Mouse (Mus musculus) embryonic facial prominence, embryonic 10.5 days (tissue): ENCODE measurements around the gene Gsdmc3. TPM values are rescaled to one million over a fixed set of nuclear protein-coding genes. Genes with fewer than 3 reads are reported as not detected.
A peak's percentile ranks its signal among the peaks of the same experiment; 100 is the strongest.
"Not testable (repeated sequence)": the region's sequence is repeated elsewhere in the genome, so short reads cannot be mapped to it uniquely, and the experiment has no call there.

Experiments
- DNase-seq: peaks from one replicate; pipeline ENCODE4 v3.0.0-alpha.2; 2017; ENCODE audit warnings: low spot score
- H3K27ac ChIP-seq: fragments of 300-500 bp; sonication (generic); replicated peaks from 2 replicates; pipeline ENCODE4 v1.5.1; 2016; ENCODE audit warnings: mild to moderate bottlenecking
- H3K27me3 ChIP-seq: fragments of 300-500 bp; sonication (generic); replicated peaks from 2 replicates; pipeline ENCODE4 v1.6.1; 2016; ENCODE audit warnings: low read depth, mild to moderate bottlenecking; ENCODE audit not compliant: poor library complexity, severe bottlenecking
- H3K36me3 ChIP-seq: fragments of 300-500 bp; sonication (generic); replicated peaks from 2 replicates; pipeline ENCODE4 v1.6.1; 2016; ENCODE audit warnings: mild to moderate bottlenecking, moderate library complexity
- H3K4me1 ChIP-seq: fragments of 300-500 bp; sonication (generic); 2 replicates; pipeline ENCODE4 v1.6.1; 2016
- H3K4me3 ChIP-seq: fragments of 300-500 bp; sonication (generic); 2 replicates; pipeline ENCODE4 v1.5.1; 2016; ENCODE audit warnings: mild to moderate bottlenecking, moderate library complexity
- H3K9me3 ChIP-seq: fragments of 300-500 bp; sonication (generic); 2 replicates; pipeline ENCODE4 v1.6.1; 2016; ENCODE audit warnings: mild to moderate bottlenecking
- WGBS: fragments of 180-500 bp; shearing (Covaris S2); methylation state at CpG from one replicate; pipeline ENCODE4 v1.1.7; 2016; 5-methylcytosine and 5-hydroxymethylcytosine counted together
- polyA plus RNA-seq: library from polyadenylated mRNA; unstranded; fragments of >200 nt; fragmentation: Nextera tagmentation; extraction: Ambion mirVana; gene quantifications from 2 replicates; pipeline ENCODE4 v1.2.1, GENCODE M21; 2016

Gene Gsdmc3
- polyA plus RNA-seq, result not detected in 2 replicates

DNA sequence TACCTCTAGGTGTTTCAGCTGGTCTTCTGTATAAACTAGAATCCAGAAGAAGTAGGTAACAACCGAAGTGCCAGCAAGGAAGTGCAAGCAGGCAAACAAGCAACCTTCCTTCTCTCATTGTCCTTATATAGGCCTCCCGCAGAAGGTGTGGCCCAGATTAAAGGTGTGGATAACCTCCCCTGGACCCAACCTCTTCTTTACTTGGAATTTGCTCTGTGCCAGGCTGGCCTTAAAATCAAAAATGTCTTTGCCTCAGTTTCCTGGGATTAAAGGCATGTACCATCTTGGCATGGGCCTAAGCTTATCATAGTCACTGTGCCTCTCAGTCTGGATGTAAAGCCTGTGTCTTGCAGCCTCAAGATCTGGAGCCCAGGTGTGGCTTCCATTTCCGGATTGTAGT, at the start of gene Gsdmc3:
TSS of gene Gsdmc3 (minus strand) at position 101 of the 400 bp plus-strand sequence.
- not testable (repeated sequence) for H3K9me3 ChIP-seq, DNase-seq, H3K27ac ChIP-seq, H3K27me3 ChIP-seq, H3K36me3 ChIP-seq, H3K4me1 ChIP-seq, H3K4me3 ChIP-seq
- 89% methylated on average over 1 of the region's 3 CpGs for WGBS

DNA sequence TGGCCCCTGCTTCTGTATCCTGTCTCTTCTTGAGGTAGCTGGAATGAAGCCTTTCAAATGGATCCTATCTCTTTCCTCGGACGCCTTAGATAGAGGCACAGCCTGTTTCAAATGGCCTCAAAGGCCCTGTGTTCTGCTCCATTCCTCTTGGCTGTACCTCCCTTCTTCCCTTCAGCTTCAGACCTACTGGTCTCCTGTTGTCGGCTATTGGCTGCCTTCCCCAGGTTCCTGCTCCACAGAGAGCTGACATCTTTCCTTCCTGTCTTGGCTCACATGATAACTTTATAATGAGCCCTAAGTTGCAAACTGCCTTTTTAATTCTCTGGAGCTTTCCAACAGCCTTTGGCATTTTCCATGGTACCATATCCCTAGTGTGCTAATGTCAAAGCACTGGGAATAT, 47.8 kb upstream of the Gsdmc3 start:
- H3K36me3 ChIP-seq, result peaks cover 27% of the 10 kb centered on the region
- H3K27ac ChIP-seq, result no peak overlapping the region
- no peaks in the 10 kb centered on the region for H3K27me3 ChIP-seq
- no peak for DNase-seq
- WGBS, result 92% methylated on average over 3 of the region's 3 CpGs
- H3K4me1 ChIP-seq, result no peaks in the 10 kb centered on the region
- no peak overlapping the region for H3K4me3 ChIP-seq
- no peaks in the 10 kb centered on the region for H3K9me3 ChIP-seq

DNA sequence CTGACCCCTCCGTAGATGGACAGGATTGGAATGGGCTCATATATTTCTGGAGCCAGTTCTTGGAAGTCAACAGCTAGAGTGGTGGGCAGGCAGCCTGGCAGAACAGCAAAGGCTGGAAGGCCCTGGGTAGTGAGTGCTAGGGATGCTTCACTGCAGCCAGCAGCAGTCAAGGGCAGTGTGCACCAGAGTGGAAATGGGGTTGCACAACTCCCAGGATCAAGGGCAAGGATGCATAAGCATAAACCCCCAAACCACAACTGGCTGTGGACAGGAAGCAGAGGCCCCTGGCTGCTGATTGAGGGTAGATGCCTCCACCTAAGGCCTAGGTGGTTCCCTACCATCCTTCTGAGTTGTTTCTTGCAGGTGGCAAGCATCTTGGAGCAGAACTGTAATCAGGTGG, 46.1 kb upstream of the Gsdmc3 start:
- no peak for DNase-seq
- Histone ChIP-seq H3K9me3 (no peaks in the 10 kb centered on the region), H3K36me3 (peaks cover 14% of the 10 kb centered on the region), H3K27ac (no peak overlapping the region), H3K4me1 (no peaks in the 10 kb centered on the region), H3K27me3 (no peaks in the 10 kb centered on the region), H3K4me3 (no peak overlapping the region)
- 95% methylated on average over 1 of the region's 1 CpGs for WGBS

DNA sequence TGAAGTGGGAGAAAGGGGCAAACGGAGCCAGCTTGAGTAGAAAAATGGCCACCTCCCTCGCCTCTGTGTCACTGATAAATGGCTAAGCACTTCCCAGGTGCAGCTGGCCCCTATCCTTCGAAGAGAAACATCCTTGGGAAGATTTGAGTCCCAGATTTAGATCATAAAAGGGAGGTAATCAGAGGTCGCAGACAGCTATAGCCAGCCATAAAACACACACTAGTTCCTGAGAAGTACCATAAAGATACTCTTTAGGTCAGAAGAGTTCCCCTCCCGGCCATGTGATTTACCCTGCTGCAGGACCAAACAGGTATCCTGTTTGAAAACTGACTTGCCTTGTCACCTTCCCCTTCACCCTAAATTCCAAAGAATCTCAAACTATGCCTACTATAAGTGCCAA, 43.3 kb upstream of the Gsdmc3 start:
- H3K27me3 ChIP-seq, H3K27ac ChIP-seq, H3K4me1 ChIP-seq, H3K4me3 ChIP-seq, H3K9me3 ChIP-seq, DNase-seq, H3K36me3 ChIP-seq: not testable (repeated sequence)
- 86% methylated on average over 3 of the region's 5 CpGs for WGBS

DNA sequence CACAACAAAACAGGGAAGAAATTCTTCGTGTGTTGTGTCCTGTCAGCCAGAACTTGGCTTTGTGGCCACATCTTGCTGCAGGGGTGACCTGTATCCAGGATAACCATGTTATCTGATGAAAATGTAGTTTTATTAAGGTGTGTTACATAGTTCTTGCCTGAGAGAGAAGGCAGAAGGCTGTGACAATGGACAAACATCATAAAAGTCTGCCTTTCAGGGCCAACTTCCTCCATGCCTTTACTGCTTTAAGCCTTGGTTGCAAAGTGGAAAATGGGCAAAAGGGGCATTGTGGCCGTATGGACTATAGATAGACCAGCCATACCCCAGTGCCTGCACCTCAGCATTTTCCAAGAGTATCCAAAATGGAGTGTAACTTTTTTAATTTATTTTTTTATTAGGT, 41.4 kb upstream of the Gsdmc3 start:
- H3K4me3 ChIP-seq, H3K4me1 ChIP-seq, DNase-seq, H3K9me3 ChIP-seq, H3K27ac ChIP-seq, H3K27me3 ChIP-seq, H3K36me3 ChIP-seq: not testable (repeated sequence)
- 66% methylated on average over 2 of the region's 2 CpGs for WGBS

DNA sequence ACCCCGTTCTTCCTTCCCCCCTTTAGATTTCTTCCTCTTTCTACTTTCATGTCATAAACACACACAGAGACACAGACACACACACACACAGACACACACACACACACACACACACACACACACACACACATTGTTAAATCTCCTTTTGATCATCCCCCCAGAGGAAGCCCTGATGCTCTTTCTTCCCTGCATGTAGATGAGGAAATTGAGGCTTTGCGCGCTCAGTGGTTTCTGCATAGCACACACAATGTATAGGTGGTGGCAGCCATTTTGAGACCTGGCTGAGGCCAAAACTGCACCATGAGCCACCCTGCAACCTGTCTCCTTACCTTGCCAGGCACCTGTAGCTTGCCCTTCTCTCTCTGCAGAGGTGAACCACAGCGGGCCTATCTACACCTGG, 38.2 kb upstream of the Gsdmc3 start:
- not testable (repeated sequence) for H3K4me1 ChIP-seq, H3K36me3 ChIP-seq, H3K27me3 ChIP-seq, DNase-seq, H3K9me3 ChIP-seq, H3K4me3 ChIP-seq, H3K27ac ChIP-seq
- WGBS, result 92% methylated on average over 4 of the region's 4 CpGs

DNA sequence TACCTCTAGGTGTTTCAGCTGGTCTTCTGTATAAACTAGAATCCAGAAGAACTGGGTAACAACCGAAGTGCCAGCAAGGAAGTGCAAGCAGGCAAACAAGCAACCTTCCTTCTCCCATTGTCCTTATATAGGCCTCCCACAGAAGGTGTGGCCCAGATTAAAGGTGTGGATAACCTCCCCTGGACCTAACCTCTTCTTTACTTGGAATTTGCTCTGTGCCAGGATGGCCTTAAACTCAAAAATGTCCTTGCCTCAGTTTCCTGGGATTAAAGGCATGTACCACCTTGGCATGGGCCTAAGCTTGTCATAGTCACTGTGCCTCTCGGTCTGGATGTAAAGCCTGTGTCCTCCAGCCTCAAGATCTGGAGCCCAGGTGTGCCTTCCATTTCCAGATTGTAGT, 33.8 kb upstream of the Gsdmc3 start, which contains the start of gene Gsdmc4:
TSS of gene Gsdmc4 (minus strand) at position 101 of the 400 bp plus-strand sequence.
- not testable (repeated sequence) for H3K27me3 ChIP-seq, DNase-seq, H3K9me3 ChIP-seq, H3K4me3 ChIP-seq, H3K27ac ChIP-seq, H3K4me1 ChIP-seq, H3K36me3 ChIP-seq
- 90% methylated on average over 2 of the region's 2 CpGs for WGBS

DNA sequence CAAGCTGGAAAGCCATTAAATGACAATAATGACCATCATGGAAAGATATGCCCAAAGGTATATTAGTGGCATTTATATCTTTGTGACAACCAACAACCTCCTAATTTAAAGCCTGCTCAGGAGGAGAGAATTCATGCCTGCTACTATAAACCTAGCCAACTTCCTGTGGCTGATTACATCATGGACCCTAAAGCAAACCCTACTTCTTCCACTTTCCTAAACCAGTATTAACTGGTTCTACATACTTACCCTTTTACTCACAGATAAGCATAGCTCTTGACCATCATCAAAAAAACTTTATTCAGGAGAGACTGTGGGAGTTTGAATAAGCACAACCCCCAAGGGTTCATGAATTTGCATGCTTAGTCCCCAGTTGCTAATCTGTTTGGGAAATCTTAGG, 31.5 kb upstream of the Gsdmc3 start:
- H3K27me3 ChIP-seq, H3K4me1 ChIP-seq, H3K4me3 ChIP-seq, DNase-seq, H3K36me3 ChIP-seq, H3K9me3 ChIP-seq, H3K27ac ChIP-seq: not testable (repeated sequence)

DNA sequence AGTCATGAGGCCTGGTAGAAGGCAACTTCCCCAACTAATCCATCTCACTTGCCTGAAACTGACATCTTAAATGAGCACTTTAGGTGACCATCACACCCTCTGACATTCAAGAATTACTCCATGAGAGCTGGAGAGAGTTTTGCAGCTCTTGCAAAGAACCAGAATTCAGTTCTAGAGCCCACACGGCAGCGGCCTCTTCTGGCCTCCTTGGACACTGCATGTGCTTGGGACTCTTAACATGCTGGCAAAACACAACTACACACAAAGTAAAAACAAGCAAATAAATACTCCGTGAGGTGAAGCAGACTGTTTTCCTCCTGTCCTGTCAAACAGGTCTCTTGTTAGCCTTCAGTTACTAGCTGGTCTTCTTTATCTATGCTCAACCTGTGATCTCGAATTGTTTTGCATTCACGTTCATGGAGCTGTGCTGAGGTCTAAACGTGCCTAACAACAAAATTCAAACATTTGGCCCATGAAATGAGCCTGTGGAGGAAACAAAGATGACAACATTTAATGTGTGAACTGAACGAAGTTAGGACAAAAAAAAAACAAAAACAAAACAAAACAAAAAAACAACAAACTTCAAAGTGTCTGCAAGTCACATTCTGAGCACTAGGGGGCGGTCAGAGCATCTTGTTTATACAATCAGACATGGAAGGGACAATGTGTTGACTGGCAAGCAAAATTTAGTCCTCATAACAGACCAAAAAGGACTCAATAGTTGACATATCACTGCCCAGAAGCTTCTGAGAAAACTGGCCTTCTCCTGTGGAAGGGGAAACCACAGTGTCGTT, 17.4 kb upstream of the Gsdmc3 start:
- H3K4me3 ChIP-seq, H3K27me3 ChIP-seq, H3K27ac ChIP-seq, H3K36me3 ChIP-seq, H3K9me3 ChIP-seq, H3K4me1 ChIP-seq: not testable (repeated sequence)
- DNase-seq, result peak; percentile 51
- WGBS, result 40% methylated on average over 9 of the region's 9 CpGs

DNA sequence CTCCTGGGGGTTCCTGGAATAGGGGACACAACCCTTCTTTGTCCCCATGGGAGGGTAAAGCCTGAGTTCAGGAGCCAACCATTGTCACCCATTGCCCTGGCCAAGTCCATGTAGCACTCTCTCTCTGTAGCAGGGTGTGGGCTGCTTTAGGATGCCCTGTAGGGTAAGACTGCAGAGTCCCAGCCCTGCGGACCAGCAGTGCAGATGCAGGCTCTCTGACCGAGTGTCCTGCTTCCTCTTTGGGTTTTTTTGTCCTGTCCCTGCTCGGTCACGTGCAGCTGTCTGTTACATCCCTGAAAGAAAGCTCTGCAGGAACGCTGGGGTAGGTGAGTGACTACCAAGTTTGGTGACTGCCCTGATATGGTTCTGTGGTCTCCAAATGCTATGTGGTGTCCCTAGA, 10.1 kb upstream of the Gsdmc3 start:
- H3K4me1 ChIP-seq, H3K27ac ChIP-seq, H3K36me3 ChIP-seq, DNase-seq, H3K9me3 ChIP-seq, H3K4me3 ChIP-seq, H3K27me3 ChIP-seq: not testable (repeated sequence)
- 75% methylated on average over 5 of the region's 5 CpGs for WGBS

DNA sequence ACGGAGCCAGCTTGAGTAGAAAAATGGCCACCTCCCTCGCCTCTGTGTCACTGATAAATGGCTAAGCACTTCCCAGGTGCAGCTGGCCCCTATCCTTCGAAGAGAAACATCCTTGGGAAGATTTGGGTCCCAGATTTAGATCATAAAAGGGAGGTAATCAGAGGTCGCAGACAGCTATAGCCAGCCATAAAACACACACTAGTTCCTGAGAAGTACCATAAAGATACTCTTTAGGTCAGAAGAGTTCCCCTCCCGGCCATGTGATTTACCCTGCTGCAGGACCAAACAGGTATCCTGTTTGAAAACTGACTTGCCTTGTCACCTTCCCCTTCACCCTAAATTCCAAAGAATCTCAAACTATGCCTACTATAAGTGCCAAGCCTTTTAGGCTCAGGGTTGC, 9.6 kb upstream of the Gsdmc3 start:
- not testable (repeated sequence) for H3K4me3 ChIP-seq, H3K36me3 ChIP-seq, H3K4me1 ChIP-seq, DNase-seq, H3K9me3 ChIP-seq, H3K27ac ChIP-seq, H3K27me3 ChIP-seq
- WGBS, result no CpG with 5 or more reads among the region's 5 CpGs

DNA sequence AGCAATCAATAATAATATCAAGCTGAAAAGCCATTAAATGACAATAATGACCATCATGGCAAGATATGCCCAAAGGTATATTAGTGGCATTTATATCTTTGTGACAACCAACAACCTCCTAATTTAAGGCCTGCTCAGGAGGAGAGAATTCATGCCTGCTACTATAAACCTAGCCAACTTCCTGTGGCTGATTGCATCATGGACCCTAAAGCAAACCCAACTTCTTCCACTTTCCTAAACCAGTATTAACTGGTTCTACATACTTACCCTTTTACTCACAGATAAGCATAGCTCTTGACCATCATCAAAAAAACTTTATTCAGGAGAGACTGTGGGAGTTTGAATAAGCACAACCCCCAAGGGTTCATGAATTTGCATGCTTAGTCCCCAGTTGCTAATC, 2.2 kb downstream of the Gsdmc3 start:
- H3K4me3 ChIP-seq, H3K27ac ChIP-seq, DNase-seq, H3K9me3 ChIP-seq, H3K36me3 ChIP-seq, H3K4me1 ChIP-seq, H3K27me3 ChIP-seq: not testable (repeated sequence)

DNA sequence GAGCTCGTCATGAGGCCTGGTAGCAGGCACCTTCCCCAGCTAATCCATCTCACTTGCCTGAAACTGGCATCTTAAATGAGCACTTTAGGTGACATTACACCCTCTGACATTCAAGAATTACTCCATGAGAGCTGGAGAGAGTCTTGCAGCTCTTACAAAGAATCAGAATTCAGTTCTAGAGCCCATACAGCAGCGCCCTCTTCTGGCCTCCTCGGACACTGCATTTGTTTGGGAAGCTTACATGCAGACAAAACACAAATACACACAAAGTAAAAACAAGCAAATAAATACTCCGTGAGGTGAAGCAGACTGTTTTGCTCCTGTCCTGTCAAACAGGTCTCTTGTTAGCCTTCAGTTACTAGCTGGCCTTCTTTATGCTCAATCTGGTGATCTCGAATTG, 16.4 kb downstream of the Gsdmc3 start:
- 44% methylated on average over 5 of the region's 5 CpGs for WGBS
- not testable (repeated sequence) for H3K36me3 ChIP-seq, H3K27ac ChIP-seq, H3K4me3 ChIP-seq, H3K27me3 ChIP-seq, H3K4me1 ChIP-seq, H3K9me3 ChIP-seq
- peak; percentile 32 for DNase-seq
